Mouse (Mus musculus): ENCODE measurements around the gene Trim30b.

DNA sequence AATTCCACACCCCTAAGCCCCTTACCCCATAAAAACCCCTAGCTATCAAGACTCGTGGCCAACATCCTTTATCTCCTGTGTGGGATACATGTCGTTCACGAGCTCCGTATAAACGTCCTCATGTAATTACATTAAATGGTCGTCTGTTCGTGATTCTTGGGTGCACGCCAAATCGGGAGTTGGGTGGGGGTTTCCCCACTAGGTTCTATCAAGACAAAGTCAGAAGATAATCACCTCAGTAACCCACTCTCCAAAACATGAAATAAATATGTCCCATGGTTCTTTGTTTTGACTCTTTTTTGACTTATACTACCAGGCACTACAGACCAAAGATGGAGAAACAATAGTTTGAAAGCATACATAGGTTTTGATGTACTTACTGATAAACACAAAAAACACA is 47.7 kb downstream of the Trim30b start:
- TF ChIP-seq CTCF (IDR thresholded peaks at IDR 0.05; ENCODE audit: low read depth, low read length) (no peak), POLR2A (IDR thresholded peaks at IDR 0.05; ENCODE audit: insufficient read depth, low read length) (no peak)
